Comparison of ENCODE assay signal across 7 mouse cellular contexts in the genomic region with DNA sequence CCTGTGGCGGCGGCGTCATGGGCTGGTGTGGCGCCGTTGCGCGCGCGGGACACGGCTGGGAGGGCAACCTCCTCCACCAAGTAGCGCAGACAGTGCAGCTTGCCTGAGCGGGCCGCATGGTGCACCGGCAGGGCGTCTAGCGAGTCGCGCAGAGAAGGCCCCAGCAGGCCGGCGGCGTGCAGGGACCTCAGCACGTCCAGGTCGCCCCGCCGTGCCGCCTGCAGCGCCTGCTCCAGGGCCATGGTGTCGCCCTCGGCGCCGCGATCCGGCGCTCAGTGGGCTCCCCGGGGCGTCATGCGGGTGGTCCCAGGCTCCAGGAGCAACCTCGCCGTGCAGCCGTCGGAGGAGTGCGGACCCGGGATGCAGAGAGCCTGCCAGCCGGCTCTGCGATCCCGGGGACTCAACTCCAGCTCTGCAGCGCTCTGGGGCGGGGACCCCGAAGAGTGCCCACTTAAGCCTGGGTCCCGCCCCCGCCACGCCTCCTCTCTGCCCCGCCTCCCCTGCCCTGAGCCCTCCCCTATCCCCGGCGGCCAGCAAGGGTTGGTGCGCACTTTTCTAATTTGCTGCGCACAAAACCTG. TPM values are rescaled to one million over a fixed set of nuclear protein-coding genes. Genes with fewer than 3 reads are reported as not detected.
DNase-seq lines count a peak whose midpoint lies in the region; ATAC-seq and TF ChIP-seq lines count a peak whose summit lies in the region.

A gene (minus strand): TSS at position 406 of the 579 bp plus-strand sequence.

- peak within 1 kb of the TSS; percentile 72 for H3K4me2 ChIP-seq in embryonic facial prominence, embryonic 11.5 days (ENCODE audit: low read depth, low read length)
- H3K4me2 ChIP-seq in midbrain, embryonic 15.5 days, result peak within 1 kb of the TSS; percentile 39

- no peak for TF ChIP-seq CTCF in layer of hippocampus, adult 2 months (conservative IDR thresholded peaks at IDR 0.05)

- peak within 1 kb of the TSS; percentile 34 for H3K9ac ChIP-seq in embryonic facial prominence, embryonic 11.5 days (replicated peaks; ENCODE audit: low read length)
- no peak within 1 kb of the TSS for H3K9ac ChIP-seq in midbrain, embryonic 15.5 days

- H3K9me3 ChIP-seq in embryonic facial prominence, embryonic 11.5 days (replicated peaks; ENCODE audit: control insufficient read depth, low read length), result no peaks in the 10 kb centered on the region
- no peaks in the 10 kb centered on the region for H3K9me3 ChIP-seq in midbrain, embryonic 15.5 days

- ATAC-seq in embryonic facial prominence, embryonic 11.5 days (replicated peaks; ENCODE audit: insufficient number of reproducible peaks, low FRiP score, low TSS enrichment, low read depth), result peak; percentile 53; the same call in 1 of the 2 replicates
- peak; percentile 49 to 58 for ATAC-seq in hematopoietic stem cell, adult 5-6 weeks (replicated peaks in 1 of 2; ENCODE audit: insufficient read depth in 1 of 2, low FRiP score in 2 of 2, low TSS enrichment in 1 of 2, low read depth in 1 of 2, poor library complexity in 2 of 2, severe bottlenecking in 2 of 2)
- ATAC-seq in midbrain, embryonic 15.5 days (replicated peaks), result no peak; the same call in 1 of the 2 replicates

- H3K36me3 ChIP-seq in embryonic facial prominence, embryonic 11.5 days (replicated peaks; ENCODE audit: control insufficient read depth, insufficient read depth, low read depth, low read length), result no peaks in the 10 kb centered on the region
- no peaks in the 10 kb centered on the region for H3K36me3 ChIP-seq in midbrain, embryonic 15.5 days (replicated peaks)

- H3K4me3 ChIP-seq in embryonic facial prominence, embryonic 11.5 days (ENCODE audit: low read depth, low read length), result peak within 1 kb of the TSS; percentile 38
- peak within 1 kb of the TSS; percentile 28 for H3K4me3 ChIP-seq in midbrain, embryonic 15.5 days
- H3K4me3 ChIP-seq in layer of hippocampus, adult 2 months, result no peak within 1 kb of the TSS

- peaks cover 38% of the 10 kb centered on the region for H3K27me3 ChIP-seq in embryonic facial prominence, embryonic 11.5 days (ENCODE audit: control insufficient read depth, insufficient read depth, low read length)
- H3K27me3 ChIP-seq in midbrain, embryonic 15.5 days (replicated peaks), result peaks cover 67% of the 10 kb centered on the region

- DNase-seq in adrenal gland, adult 2 months, result peak; percentile 77
- peak; percentile 81 for DNase-seq in embryonic facial prominence, embryonic 11.5 days (ENCODE audit: low spot score)
- DNase-seq in liver, result peak; percentile 79
- peak; percentile 79 for DNase-seq in thymus, postnatal 14 days
- no peak for DNase-seq in layer of hippocampus, adult 2 months (ENCODE audit: low spot score in 2 of 2)

- H3K27ac ChIP-seq in embryonic facial prominence, embryonic 11.5 days (replicated peaks; ENCODE audit: low read depth, low read length), result no peak within 1 kb of the TSS
- H3K27ac ChIP-seq in midbrain, embryonic 15.5 days, result no peak within 1 kb of the TSS
- H3K27ac ChIP-seq in layer of hippocampus, adult 2 months, result no peak within 1 kb of the TSS

- WGBS in embryonic facial prominence, embryonic 11.5 days, result under 1% methylated on average over 52 of the region's 57 CpGs
- WGBS in midbrain, embryonic 15.5 days, result under 1% methylated on average over 56 of the region's 57 CpGs

- H3K4me1 ChIP-seq in embryonic facial prominence, embryonic 11.5 days (ENCODE audit: control insufficient read depth, insufficient read depth, low read length), result no peaks in the 10 kb centered on the region
- peaks cover 15% of the 10 kb centered on the region for H3K4me1 ChIP-seq in midbrain, embryonic 15.5 days

RNA-seq across cellular contexts. Expression of the gene that starts here (rescaled TPM):
- 1 to 10 TPM; 1.7 to 2.3 TPM for total RNA-seq in adrenal gland, adult 2 months (2021)
- polyA plus RNA-seq in adrenal gland, adult 2 months (2012; rRNA removed), result 8.3 and 10.4 TPM in 2 replicates
- 6.2 and 7.3 TPM in 2 replicates for polyA plus RNA-seq in embryonic facial prominence, embryonic 11.5 days (2014; fragmentation: Nextera tagmentation; extraction: Ambion mirVana)
- total RNA-seq in hematopoietic stem cell, adult 5-6 weeks (2017), result 0.89 and 1.6 TPM in 2 replicates
- 0.13 and 0.19 TPM in 2 replicates for polyA plus RNA-seq in midbrain, embryonic 15.5 days (2015; fragmentation: Nextera tagmentation; extraction: Ambion mirVana)
- 1 to 10 TPM; 1.2 to 1.9 TPM for total RNA-seq in layer of hippocampus, adult 2 months (2021)

Comparison
In these comparisons a context has a peak if more than half of its experiments do, and no peak if none do; other contexts are left out.
1. DNase-seq: peak in adrenal gland, adult 2 months (single experiment), embryonic facial prominence, embryonic 11.5 days (single experiment), liver (single experiment) and thymus, postnatal 14 days (single experiment); none in layer of hippocampus, adult 2 months (0 of 2).